Mouse (Mus musculus) forebrain, embryonic 15.5 days (tissue): ENCODE measurements around the gene Nmnat2. TPM values are rescaled to one million over a fixed set of nuclear protein-coding genes. Genes with fewer than 3 reads are reported as not detected.
A peak's percentile ranks its signal among the peaks of the same experiment; 100 is the strongest.

ENCODE experiments used
- ATAC-seq: fragments of 200-750 bp; cut with Nextera tagmentation; replicated peaks from 2 replicates; pipeline ENCODE4 v1.8.0; 2017; ENCODE audit warnings: mild to moderate bottlenecking, moderate TSS enrichment, moderate library complexity
- H3K27ac ChIP-seq: fragments of 300-500 bp; sonication (generic); replicated peaks from 2 replicates; pipeline ENCODE4 v1.5.1; 2015; ENCODE audit warnings: mild to moderate bottlenecking, inconsistent platforms
- H3K27me3 ChIP-seq: fragments of 300-500 bp; sonication (generic); 2 replicates; pipeline ENCODE4 v1.6.1; 2015; ENCODE audit warnings: inconsistent platforms
- H3K36me3 ChIP-seq: fragments of 300-500 bp; sonication (generic); 2 replicates; pipeline ENCODE4 v1.6.1; 2015; ENCODE audit warnings: mild to moderate bottlenecking, inconsistent platforms
- H3K4me1 ChIP-seq: fragments of 300-500 bp; sonication (generic); 2 replicates; pipeline ENCODE4 v1.6.1; 2015; ENCODE audit warnings: inconsistent platforms
- H3K4me2 ChIP-seq: fragments of 300-500 bp; sonication (generic); replicated peaks from 2 replicates; pipeline ENCODE4 v1.6.1; 2015; ENCODE audit warnings: mild to moderate bottlenecking, inconsistent platforms
- H3K4me3 ChIP-seq: fragments of 300-500 bp; sonication (generic); 2 replicates; pipeline ENCODE4 v1.5.1; 2015; ENCODE audit warnings: mild to moderate bottlenecking, inconsistent platforms
- H3K9ac ChIP-seq: fragments of 300-500 bp; sonication (generic); replicated peaks from 2 replicates; pipeline ENCODE4 v1.6.1; 2015; ENCODE audit warnings: mild to moderate bottlenecking, inconsistent platforms
- H3K9me3 ChIP-seq: fragments of 300-500 bp; sonication (generic); 2 replicates; pipeline ENCODE4 v1.6.1; 2016; ENCODE audit warnings: inconsistent platforms
- WGBS: fragments of 180-500 bp; shearing (Covaris S2); methylation state at CpG from one replicate; pipeline ENCODE4 v1.1.7; 2015; ENCODE audit warnings: mixed read lengths; 5-methylcytosine and 5-hydroxymethylcytosine counted together
- polyA plus RNA-seq: library from polyadenylated mRNA; unstranded; fragments of >200 nt; fragmentation: Nextera tagmentation; extraction: Ambion mirVana; gene quantifications from 2 replicates; pipeline ENCODE4 v1.2.1, GENCODE M21; 2015

Gene Nmnat2
- polyA plus RNA-seq, 1 experiment from 2014 or later = 69.5 TPM

GRCm38 (mm10) chr1:152992271-152993134 lies 37.7 kb downstream of the Nmnat2 start:
- H3K4me2 ChIP-seq = no peak overlapping the region
- 0 out of 2 replicates have a peak overlapping the region, but pooled peaks have one; percentile 7 for H3K27ac ChIP-seq
- H3K9me3 ChIP-seq = no peaks in the 10 kb centered on the region
- H3K9ac ChIP-seq = no peak overlapping the region
- H3K27me3 ChIP-seq = no peaks in the 10 kb centered on the region
- 56% methylated on average over 6 of the region's 6 CpGs for WGBS
- no peaks in the 10 kb centered on the region for H3K36me3 ChIP-seq
- H3K4me3 ChIP-seq = no peak overlapping the region
- no peak for ATAC-seq
- H3K4me1 ChIP-seq = no peaks in the 10 kb centered on the region

- no peaks in the 10 kb centered on the region for H3K36me3 ChIP-seq
- no peak overlapping the region for H3K4me3 ChIP-seq
- no peaks in the 10 kb centered on the region for H3K27me3 ChIP-seq
- no peak overlapping the region for H3K27ac ChIP-seq
- no peak overlapping the region for H3K4me2 ChIP-seq
- H3K9ac ChIP-seq = no peak overlapping the region
- ATAC-seq = no peak
- H3K9me3 ChIP-seq = no peaks in the 10 kb centered on the region
- no peaks in the 10 kb centered on the region for H3K4me1 ChIP-seq
- 80% methylated on average over 6 of the region's 6 CpGs for WGBS
Observed at GRCm38 (mm10) chr1:152993803-152994202, 39.0 kb downstream of the Nmnat2 start.

- Histone ChIP-seq H3K4me2 (no peak overlapping the region), H3K9ac (no peak overlapping the region), H3K4me3 (no peak overlapping the region), H3K9me3 (no peaks in the 10 kb centered on the region), H3K27me3 (no peaks in the 10 kb centered on the region), H3K27ac (no peak overlapping the region), H3K4me1 (0 out of 2 replicates have a peak, but pooled peaks cover 8% of the 10 kb centered on the region), H3K36me3 (no peaks in the 10 kb centered on the region)
- ATAC-seq = no peak
- 71% methylated on average over 8 of the region's 8 CpGs for WGBS
Observed at GRCm38 (mm10) chr1:152999983-153000382, 45.2 kb downstream of the Nmnat2 start.

- Histone ChIP-seq H3K9ac (no peak overlapping the region), H3K4me2 (no peak overlapping the region), H3K4me1 (0 out of 2 replicates have a peak, but pooled peaks cover 8% of the 10 kb centered on the region), H3K4me3 (no peak overlapping the region), H3K27me3 (no peaks in the 10 kb centered on the region), H3K27ac (no peak overlapping the region), H3K9me3 (no peaks in the 10 kb centered on the region), H3K36me3 (no peaks in the 10 kb centered on the region)
- 79% methylated on average over 6 of the region's 6 CpGs for WGBS
- ATAC-seq = no peak
Observed at GRCm38 (mm10) chr1:153000486-153001228, 45.9 kb downstream of the Nmnat2 start.

- no peak overlapping the region for H3K4me2 ChIP-seq
- no peak overlapping the region for H3K27ac ChIP-seq
- H3K36me3 ChIP-seq = no peaks in the 10 kb centered on the region
- 53% methylated on average over 11 of the region's 11 CpGs for WGBS
- no peak overlapping the region for H3K9ac ChIP-seq
- no peak overlapping the region for H3K4me3 ChIP-seq
- no peak for ATAC-seq
- no peaks in the 10 kb centered on the region for H3K9me3 ChIP-seq
- H3K27me3 ChIP-seq = no peaks in the 10 kb centered on the region
- H3K4me1 ChIP-seq = 0 out of 2 replicates have a peak, but pooled peaks cover 11% of the 10 kb centered on the region
Observed at GRCm38 (mm10) chr1:153002295-153003050, 47.7 kb downstream of the Nmnat2 start.

- no peak overlapping the region for H3K4me2 ChIP-seq
- no peaks in the 10 kb centered on the region for H3K27me3 ChIP-seq
- H3K9me3 ChIP-seq = no peaks in the 10 kb centered on the region
- ATAC-seq = no peak
- H3K4me1 ChIP-seq = 0 out of 2 replicates have a peak, but pooled peaks cover 11% of the 10 kb centered on the region
- 82% methylated on average over 2 of the region's 2 CpGs for WGBS
- H3K27ac ChIP-seq = no peak overlapping the region
- H3K4me3 ChIP-seq = no peak overlapping the region
- no peak overlapping the region for H3K9ac ChIP-seq
- no peaks in the 10 kb centered on the region for H3K36me3 ChIP-seq
Observed at GRCm38 (mm10) chr1:153004472-153004871, 49.7 kb downstream of the Nmnat2 start.

GRCm38 (mm10) chr1:153006054-153006453 lies 51.3 kb downstream of the Nmnat2 start:
- no peak overlapping the region for H3K4me2 ChIP-seq
- 74% methylated on average over 5 of the region's 5 CpGs for WGBS
- H3K27ac ChIP-seq = 0 out of 2 replicates have a peak overlapping the region, but pooled peaks have one; percentile 27

GRCm38 (mm10) chr1:153006761-153007160 lies 52.0 kb downstream of the Nmnat2 start:
- H3K9ac ChIP-seq = no peak overlapping the region
- H3K36me3 ChIP-seq = no peaks in the 10 kb centered on the region
- H3K9me3 ChIP-seq = no peaks in the 10 kb centered on the region
- no peak overlapping the region for H3K4me2 ChIP-seq
- H3K4me3 ChIP-seq = no peak overlapping the region
- H3K4me1 ChIP-seq = 0 out of 2 replicates have a peak, but pooled peaks cover 7% of the 10 kb centered on the region
- no peaks in the 10 kb centered on the region for H3K27me3 ChIP-seq
- no peak for ATAC-seq
- 82% methylated on average over 4 of the region's 4 CpGs for WGBS
- no peak overlapping the region for H3K27ac ChIP-seq

More at GRCm38 (mm10) chr1:153006054-153006453, 51.3 kb downstream of the Nmnat2 start:
- no peak for ATAC-seq
- H3K4me1 ChIP-seq = 0 out of 2 replicates have a peak, but pooled peaks cover 7% of the 10 kb centered on the region
- H3K4me3 ChIP-seq = no peak overlapping the region
- no peaks in the 10 kb centered on the region for H3K36me3 ChIP-seq
- no peaks in the 10 kb centered on the region for H3K27me3 ChIP-seq
- H3K9me3 ChIP-seq = no peaks in the 10 kb centered on the region
- H3K9ac ChIP-seq = no peak overlapping the region

- Histone ChIP-seq H3K4me1 (0 out of 2 replicates have a peak, but pooled peaks cover 7% of the 10 kb centered on the region), H3K9ac (no peak overlapping the region), H3K27me3 (no peaks in the 10 kb centered on the region), H3K4me3 (no peak overlapping the region), H3K4me2 (no peak overlapping the region), H3K36me3 (no peaks in the 10 kb centered on the region), H3K27ac (no peak overlapping the region), H3K9me3 (no peaks in the 10 kb centered on the region)
- WGBS = 96% methylated on average over 5 of the region's 5 CpGs
- no peak for ATAC-seq
Observed at GRCm38 (mm10) chr1:153007292-153007691, 52.5 kb downstream of the Nmnat2 start.

- 0 out of 2 replicates have a peak, but pooled peaks cover 4% of the 10 kb centered on the region for H3K4me1 ChIP-seq
- no peak overlapping the region for H3K4me3 ChIP-seq
- no peak overlapping the region for H3K9ac ChIP-seq
- H3K4me2 ChIP-seq = no peak overlapping the region
- H3K27me3 ChIP-seq = no peaks in the 10 kb centered on the region
- ATAC-seq = no peak
- no peaks in the 10 kb centered on the region for H3K9me3 ChIP-seq
- no peak overlapping the region for H3K27ac ChIP-seq
- no peaks in the 10 kb centered on the region for H3K36me3 ChIP-seq
- WGBS = 87% methylated on average over 6 of the region's 6 CpGs
Observed at GRCm38 (mm10) chr1:153007824-153008223, 53.0 kb downstream of the Nmnat2 start.

GRCm38 (mm10) chr1:153009338-153009737 lies 54.5 kb downstream of the Nmnat2 start:
- Histone ChIP-seq H3K9ac (no peak overlapping the region), H3K27me3 (no peaks in the 10 kb centered on the region), H3K4me3 (no peak overlapping the region), H3K27ac (no peak overlapping the region), H3K4me2 (no peak overlapping the region), H3K9me3 (no peaks in the 10 kb centered on the region), H3K36me3 (no peaks in the 10 kb centered on the region), H3K4me1 (peaks cover 10% of the 10 kb centered on the region)
- ATAC-seq = no peak
- WGBS = 63% methylated on average over 9 of the region's 9 CpGs
